Mouse (Mus musculus) lung, postnatal 10 days (tissue): ENCODE results near the gene Olfr659.

Source experiments
- DNase-seq: peaks from one replicate; pipeline ENCODE4 v3.0.0; 2021

Gene Olfr659

GRCm38 (mm10) chr7:104666453-104666852 is at the start of gene Olfr659:
Olfr659 (plus strand) TSS chr7:104666753.
- DNase-seq, result no peak

DNA sequence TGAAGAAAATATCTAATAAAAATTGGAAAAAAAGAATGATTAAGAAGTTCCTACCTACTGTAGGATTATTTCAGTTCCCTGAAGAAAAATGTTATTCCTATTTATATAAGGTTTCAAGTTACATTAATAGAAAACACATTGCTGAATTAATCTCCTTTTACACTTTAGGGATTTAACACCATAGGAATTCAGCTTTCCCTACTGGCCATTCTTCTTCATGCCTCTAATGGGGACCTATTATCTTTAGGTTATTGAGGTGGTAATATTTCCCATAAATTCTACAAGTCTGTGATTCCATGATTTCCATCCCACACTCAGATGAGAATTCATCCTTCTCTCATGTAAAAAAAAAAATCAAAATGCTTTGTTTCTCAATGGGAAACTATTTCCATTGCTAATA is 42.1 kb upstream of the Olfr659 start, which contains the start of gene Olfr657:
Gene Olfr657, plus strand, starts transcription at position 301 of the 400 bp plus-strand sequence.
- DNase-seq, result no peak

DNA sequence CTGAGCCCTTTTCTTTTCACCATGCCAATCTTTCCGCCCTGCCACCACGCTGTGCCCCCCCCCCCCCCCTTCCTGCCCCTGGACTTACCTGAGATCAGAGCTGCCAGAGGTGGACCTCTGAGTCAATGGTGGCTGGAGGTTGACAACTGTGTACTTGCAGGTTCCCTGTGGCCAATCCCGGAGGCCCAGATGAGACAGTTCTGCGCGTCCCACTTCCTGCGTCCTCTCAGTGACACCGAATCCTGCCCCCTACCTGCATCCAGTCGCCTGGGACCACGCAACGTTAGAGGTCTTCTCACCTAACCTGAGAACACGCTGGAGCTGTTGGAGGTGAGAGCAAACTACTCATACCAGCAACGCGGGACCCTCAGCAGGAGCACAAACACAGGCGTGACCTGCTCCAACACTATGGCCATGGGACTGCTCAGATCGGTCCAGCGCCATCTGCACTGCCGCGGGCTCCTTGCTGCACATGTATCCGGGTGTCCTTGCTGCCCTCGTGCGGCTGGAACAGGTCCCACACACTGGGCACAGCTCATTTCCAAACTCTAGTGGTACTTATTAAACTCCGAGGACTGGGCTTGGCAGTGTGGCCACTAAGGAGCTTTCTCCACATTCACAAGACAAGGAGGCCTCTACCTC is 19.6 kb upstream of the Olfr659 start, which contains the start of gene Olfr658:
Gene Olfr658, minus strand, starts transcription at position 465 of the 642 bp plus-strand sequence.
- peak; percentile 8 for DNase-seq

DNA sequence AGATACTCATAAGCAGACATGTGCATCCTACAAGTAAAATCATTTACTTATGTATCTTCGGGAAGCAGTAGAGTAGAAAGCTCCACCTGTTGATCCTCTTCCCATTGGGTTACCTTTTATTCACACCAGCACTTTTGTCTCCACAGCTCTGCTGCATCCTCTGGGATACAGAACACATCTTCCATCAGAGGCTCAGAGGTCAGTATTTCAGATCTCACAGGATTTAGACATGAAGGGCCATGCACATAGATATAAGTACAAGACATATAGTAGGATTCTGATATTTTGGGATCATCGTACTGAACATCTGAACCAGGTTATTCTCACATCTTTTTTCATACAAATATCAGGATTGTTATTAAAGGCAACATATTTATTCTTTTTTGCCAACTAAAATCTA is 19.6 kb downstream of the Olfr659 start, which contains the start of gene Olfr661:
Gene Olfr661, plus strand, starts transcription at position 301 of the 400 bp plus-strand sequence.
- DNase-seq, result no peak
